Mouse (Mus musculus) heart, adult 2 months (tissue): ENCODE data around the gene Ppm1n.

Experiments used
- CTCF ChIP-seq: fragments of 200-600 bp; IDR thresholded peaks from 2 replicates; pipeline ENCODE4 v1.8.1; 2022; ENCODE audit warnings: antibody characterized with exemption, mild to moderate bottlenecking, moderate library complexity
- POLR2A ChIP-seq: fragments of 200-500 bp; IDR thresholded peaks from 2 replicates; pipeline ENCODE4 v1.6.1; 2011; ENCODE audit warnings: mild to moderate bottlenecking, low read depth, low read length, control low read depth; ENCODE audit not compliant: insufficient read depth

DNA sequence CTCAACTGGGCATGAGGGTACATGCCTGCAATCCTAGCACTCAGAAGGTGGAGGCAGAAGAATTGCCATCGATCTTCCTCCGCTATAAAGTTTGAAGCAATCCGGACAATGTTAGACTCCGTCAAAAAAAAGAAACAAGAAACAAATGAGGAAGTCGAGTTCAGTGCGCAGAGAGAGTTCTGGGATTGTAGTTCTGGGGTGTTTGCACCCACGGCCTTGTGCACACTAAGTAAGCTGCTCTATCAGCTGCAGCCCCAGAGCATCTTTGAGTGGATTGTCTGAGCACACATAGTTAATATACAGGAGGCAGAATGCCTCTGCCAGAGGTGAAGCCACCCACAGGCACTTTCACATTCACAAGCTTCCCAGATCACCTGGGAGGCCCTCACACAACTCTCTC is 38.8 kb upstream of the Ppm1n start:
- TF ChIP-seq CTCF, result no peak
- TF ChIP-seq POLR2A, result no peak
